In genomic region chr13:51418268-51418941, GRCm38 (mm10) we compare ENCODE assay signal across 7 mouse cellular contexts. TPM values are rescaled to one million over a fixed set of nuclear protein-coding genes. Genes with fewer than 3 reads are reported as not detected.
DNase-seq lines count a peak whose midpoint lies in the region; ATAC-seq and TF ChIP-seq lines count a peak whose summit lies in the region.

No protein-coding gene starts in this region.

- H3K36me3 ChIP-seq in embryonic facial prominence, embryonic 13.5 days = peaks cover 82% of the 10 kb centered on the region
- H3K36me3 ChIP-seq in heart, embryonic 10.5 days = peaks cover 48% of the 10 kb centered on the region
- H3K36me3 ChIP-seq in kidney, embryonic 14.5 days (ENCODE audit: control insufficient read depth, insufficient read depth, low read length) = peaks cover 35% of the 10 kb centered on the region; the same call in 1 of the 2 replicates
- peaks cover 82% of the 10 kb centered on the region for H3K36me3 ChIP-seq in limb, embryonic 14.5 days (ENCODE audit: control insufficient read depth, insufficient read depth, low read length)
- H3K36me3 ChIP-seq in midbrain, postnatal 0 days (ENCODE audit: insufficient read depth, low read length) = no peaks in the 10 kb centered on the region

- H3K27me3 ChIP-seq in embryonic facial prominence, embryonic 13.5 days = no peaks in the 10 kb centered on the region
- H3K27me3 ChIP-seq in heart, embryonic 10.5 days (ENCODE audit: insufficient read depth, poor library complexity, severe bottlenecking) = peaks cover 9% of the 10 kb centered on the region; the same call in 1 of the 2 replicates
- no peaks in the 10 kb centered on the region for H3K27me3 ChIP-seq in kidney, embryonic 14.5 days (ENCODE audit: control insufficient read depth, insufficient read depth, low read length)
- H3K27me3 ChIP-seq in limb, embryonic 14.5 days (ENCODE audit: control insufficient read depth, insufficient read depth, low read length) = no peaks in the 10 kb centered on the region
- H3K27me3 ChIP-seq in midbrain, postnatal 0 days (ENCODE audit: insufficient read depth, low read length) = no peaks in the 10 kb centered on the region

- peak; percentile 66; the same call in 1 of the 2 replicates for ATAC-seq in embryonic facial prominence, embryonic 13.5 days (ENCODE audit: insufficient number of reproducible peaks, insufficient read depth, low FRiP score, low TSS enrichment, low read depth)
- peak; percentile 65 for ATAC-seq in kidney, embryonic 14.5 days (ENCODE audit: low FRiP score, low TSS enrichment)
- peak; percentile 70 for ATAC-seq in limb, embryonic 14.5 days (ENCODE audit: low FRiP score, low read depth)
- peak; percentile 83 for ATAC-seq in midbrain, postnatal 0 days (ENCODE audit: low FRiP score)

- DNase-seq in adrenal gland, postnatal 4 days (ENCODE audit: low spot score in 2 of 2) = peak; percentile 86 to 93
- peak; percentile 95 for DNase-seq in heart, embryonic 10.5 days (ENCODE audit: low spot score)
- peak; percentile 96 for DNase-seq in limb, embryonic 14.5 days (ENCODE audit: low spot score)
- peak; percentile 98 for DNase-seq in midbrain, postnatal 0 days (ENCODE audit: low spot score)
- peak; percentile 61 to 78 for DNase-seq in spleen, postnatal 14 days (ENCODE audit: low spot score in 2 of 2)

- peak; percentile 99 for TF ChIP-seq CTCF in midbrain, postnatal 0 days (IDR thresholded peaks at IDR 0.05)

- H3K4me2 ChIP-seq in embryonic facial prominence, embryonic 13.5 days = peak overlapping the region; percentile 30; the same call in 1 of the 2 replicates
- peak overlapping the region; percentile 21 for H3K4me2 ChIP-seq in kidney, embryonic 14.5 days (replicated peaks; ENCODE audit: low read depth, low read length)
- H3K4me2 ChIP-seq in limb, embryonic 14.5 days (replicated peaks; ENCODE audit: low read depth, low read length, severe bottlenecking) = peak overlapping the region; percentile 29
- H3K4me2 ChIP-seq in midbrain, postnatal 0 days (ENCODE audit: low read depth, low read length, poor library complexity, severe bottlenecking) = peak overlapping the region; percentile 49

- H3K27ac ChIP-seq in embryonic facial prominence, embryonic 13.5 days = peak overlapping the region; percentile 82
- H3K27ac ChIP-seq in heart, embryonic 10.5 days = peak overlapping the region; percentile 82
- H3K27ac ChIP-seq in kidney, embryonic 14.5 days (ENCODE audit: low read depth, low read length) = peak overlapping the region; percentile 25; the same call in 1 of the 2 replicates
- H3K27ac ChIP-seq in limb, embryonic 14.5 days (replicated peaks; ENCODE audit: low read depth, low read length) = peak overlapping the region; percentile 72
- peak overlapping the region; percentile 68 for H3K27ac ChIP-seq in midbrain, postnatal 0 days (ENCODE audit: low read depth, low read length)

- TF ChIP-seq POLR2A in limb, embryonic 14.5 days (IDR thresholded peaks at IDR 0.05; ENCODE audit: borderline replicate concordance, extremely low read depth, insufficient read depth, insufficient read length) = no peak

- WGBS in embryonic facial prominence, embryonic 13.5 days = 4% methylated on average over 20 of the region's 20 CpGs
- WGBS in heart, embryonic 10.5 days = 6% methylated on average over 20 of the region's 20 CpGs
- 4% methylated on average over 20 of the region's 20 CpGs for WGBS in kidney, embryonic 14.5 days
- 4% methylated on average over 20 of the region's 20 CpGs for WGBS in limb, embryonic 14.5 days
- 1% methylated on average over 20 of the region's 20 CpGs for WGBS in midbrain, postnatal 0 days

- no peak overlapping the region for H3K4me3 ChIP-seq in embryonic facial prominence, embryonic 13.5 days
- 0 out of 2 replicates have a peak overlapping the region, but pooled peaks have one; percentile 5 for H3K4me3 ChIP-seq in heart, embryonic 10.5 days
- H3K4me3 ChIP-seq in kidney, embryonic 14.5 days (ENCODE audit: low read length) = no peak overlapping the region
- H3K4me3 ChIP-seq in limb, embryonic 14.5 days (replicated peaks; ENCODE audit: low read length) = no peak overlapping the region
- peak overlapping the region; percentile 22; the same call in 1 of the 2 replicates for H3K4me3 ChIP-seq in midbrain, postnatal 0 days (ENCODE audit: low read depth, low read length)

- 0 out of 2 replicates have a peak, but pooled peaks cover 3% of the 10 kb centered on the region for H3K9me3 ChIP-seq in embryonic facial prominence, embryonic 13.5 days
- peaks cover 10% of the 10 kb centered on the region for H3K9me3 ChIP-seq in heart, embryonic 10.5 days
- no peaks in the 10 kb centered on the region; the same call in 1 of the 2 replicates for H3K9me3 ChIP-seq in kidney, embryonic 14.5 days (ENCODE audit: control insufficient read depth, low read length)
- no peaks in the 10 kb centered on the region for H3K9me3 ChIP-seq in limb, embryonic 14.5 days (ENCODE audit: control insufficient read depth, low read length)
- no peaks in the 10 kb centered on the region for H3K9me3 ChIP-seq in midbrain, postnatal 0 days (ENCODE audit: low read length)

- H3K9ac ChIP-seq in embryonic facial prominence, embryonic 13.5 days = peak overlapping the region; percentile 18
- H3K9ac ChIP-seq in kidney, embryonic 14.5 days (ENCODE audit: low read depth, low read length) = peak overlapping the region; percentile 40; the same call in 1 of the 2 replicates
- peak overlapping the region; percentile 46 for H3K9ac ChIP-seq in limb, embryonic 14.5 days (ENCODE audit: low read depth, low read length, severe bottlenecking)
- 0 out of 2 replicates have a peak overlapping the region, but pooled peaks have one; percentile 5 for H3K9ac ChIP-seq in midbrain, postnatal 0 days (replicated peaks; ENCODE audit: low read length, poor library complexity, severe bottlenecking)

- H3K4me1 ChIP-seq in embryonic facial prominence, embryonic 13.5 days = peaks cover 36% of the 10 kb centered on the region
- peaks cover 11% of the 10 kb centered on the region for H3K4me1 ChIP-seq in heart, embryonic 10.5 days
- H3K4me1 ChIP-seq in kidney, embryonic 14.5 days (ENCODE audit: control insufficient read depth, insufficient read depth, low read length) = peaks cover 9% of the 10 kb centered on the region; the same call in 1 of the 2 replicates
- H3K4me1 ChIP-seq in limb, embryonic 14.5 days (ENCODE audit: control insufficient read depth, insufficient read depth, low read length) = peaks cover 13% of the 10 kb centered on the region
- H3K4me1 ChIP-seq in midbrain, postnatal 0 days (ENCODE audit: insufficient read depth, low read length) = peaks cover 10% of the 10 kb centered on the region; the same call in 1 of the 2 replicates

RNA-seq across cellular contexts. Expression of gene S1pr3, which starts 10.0 kb away (rescaled TPM):
- total RNA-seq in adrenal gland, postnatal 4 days (2021) = 10 to 100 TPM; 23.6 to 26.5 TPM
- polyA plus RNA-seq in embryonic facial prominence, embryonic 13.5 days (2015; fragmentation: Nextera tagmentation; extraction: Ambion mirVana) = 147 and 152 TPM in 2 replicates
- polyA plus RNA-seq in heart, embryonic 10.5 days (2016; fragmentation: Nextera tagmentation; extraction: Ambion mirVana) = 16.9 and 30.5 TPM in 2 replicates
- polyA plus RNA-seq in kidney, embryonic 14.5 days (2014; fragmentation: Nextera tagmentation; extraction: Ambion mirVana) = 24.9 and 51.9 TPM in 2 replicates
- 74.0 and 96.9 TPM in 2 replicates for polyA plus RNA-seq in limb, embryonic 14.5 days (2012; rRNA removed)
- 113 and 135 TPM in 2 replicates for polyA plus RNA-seq in limb, embryonic 14.5 days (2014; fragmentation: Nextera tagmentation; extraction: Ambion mirVana)
- 9.5 and 9.6 TPM in 2 replicates for total RNA-seq in midbrain, postnatal 0 days (2014; rRNA removed)
- polyA plus RNA-seq in midbrain, postnatal 0 days (2015; fragmentation: Nextera tagmentation; extraction: Ambion mirVana) = 7.0 and 7.3 TPM in 2 replicates

Comparison
In these comparisons a context has a peak if more than half of its experiments do, and no peak if none do; other contexts are left out.
1. H3K27ac ChIP-seq: peak in every context shown above with its lines; median percentile 82 in embryonic facial prominence, embryonic 13.5 days; 82 in heart, embryonic 10.5 days; 72 in limb, embryonic 14.5 days; 68 in midbrain, postnatal 0 days; 25 in kidney, embryonic 14.5 days.
2. H3K4me3 ChIP-seq: peak in heart, embryonic 10.5 days (single experiment) and midbrain, postnatal 0 days (single experiment); none in embryonic facial prominence, embryonic 13.5 days (single experiment), kidney, embryonic 14.5 days (single experiment) and limb, embryonic 14.5 days (single experiment).
3. Peak in every context shown above with its lines, with median percentiles within 50 percentile points of each other: DNase-seq, ATAC-seq, H3K4me2 ChIP-seq and H3K9ac ChIP-seq.